Mouse (Mus musculus) cerebellum, adult 2 months (tissue): ENCODE data around the gene H2-DMb1.

Experiments used
- CTCF ChIP-seq: fragments of 200-500 bp; IDR thresholded peaks from 2 replicates; pipeline ENCODE4 v1.5.1; 2011; ENCODE audit warnings: low read depth, mild to moderate bottlenecking, control low read depth, low read length, moderate library complexity, borderline replicate concordance; ENCODE audit not compliant: insufficient read depth
- POLR2A ChIP-seq: fragments of 200-500 bp; IDR thresholded peaks from 2 replicates; pipeline ENCODE4 v1.6.1; 2011; ENCODE audit warnings: low read length, control low read depth, borderline replicate concordance; ENCODE audit not compliant: insufficient read depth

- TF ChIP-seq CTCF, result no peak
- no peak for TF ChIP-seq POLR2A
Measured at GRCm38 (mm10) chr17:34197904-34198520, 45.1 kb downstream of the H2-DMb1 start.
